ENCODE assay signal across 16 mouse cellular contexts in the genomic region with DNA sequence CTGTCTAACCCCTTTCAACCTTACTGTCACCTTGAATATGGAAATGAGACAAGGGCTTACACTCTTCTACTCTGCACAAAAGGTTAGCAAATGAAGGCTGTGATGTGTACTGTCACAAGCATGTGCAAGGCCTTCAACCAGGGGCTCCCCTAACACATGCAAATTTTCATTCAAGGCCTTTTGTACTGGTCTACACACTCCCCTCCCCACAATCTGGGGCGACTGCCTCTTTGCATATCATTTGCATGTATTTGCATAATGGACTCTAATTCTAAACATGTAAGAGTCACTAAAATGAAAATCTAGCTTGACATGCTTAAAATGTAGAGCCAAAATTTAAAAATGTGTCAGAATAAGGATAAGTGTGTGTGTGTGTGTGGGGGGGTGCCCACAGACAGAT. TPM values are rescaled to one million over a fixed set of nuclear protein-coding genes. Genes with fewer than 3 reads are reported as not detected.
DNase-seq lines count a peak whose midpoint lies in the region; ATAC-seq lines count a peak whose summit lies in the region.
"Had no signal": no experiment of that assay in that cellular context is flagged by ENCODE, and none has a peak within 500 bp of the region (broad histone marks: within the 10 kb centered on the region; RNA-seq: fewer than 3 reads in every experiment).

No protein-coding gene starts in this region.

- peak overlapping the region; percentile 95 for H3K27ac ChIP-seq in forebrain, embryonic 13.5 days
- peak overlapping the region; percentile 43; the same call in 1 of the 2 replicates for H3K27ac ChIP-seq in midbrain, embryonic 10.5 days (replicated peaks)
- peak overlapping the region; percentile 60 for H3K27ac ChIP-seq in neural tube, embryonic 15.5 days (replicated peaks)
- H3K27ac ChIP-seq: stomach, postnatal 0 days had no signal

- H3K36me3 ChIP-seq in forebrain, embryonic 13.5 days (ENCODE audit: poor library complexity, severe bottlenecking), result peaks cover 2% of the 10 kb centered on the region; the same call in 1 of the 2 replicates
- H3K36me3 ChIP-seq in midbrain, embryonic 10.5 days, result 0 out of 2 replicates have a peak, but pooled peaks cover 2% of the 10 kb centered on the region
- H3K36me3 ChIP-seq in neural tube, embryonic 15.5 days, result no peaks in the 10 kb centered on the region

- H3K9me3 ChIP-seq in forebrain, embryonic 13.5 days (replicated peaks), result no peaks in the 10 kb centered on the region
- no peaks in the 10 kb centered on the region for H3K9me3 ChIP-seq in midbrain, embryonic 10.5 days (replicated peaks)
- H3K9me3 ChIP-seq in neural tube, embryonic 15.5 days (replicated peaks), result no peaks in the 10 kb centered on the region
- H3K9me3 ChIP-seq: heart, embryonic 13.5 days had no signal

- peak overlapping the region; percentile 29 for H3K4me2 ChIP-seq in forebrain, embryonic 13.5 days
- H3K4me2 ChIP-seq in neural tube, embryonic 15.5 days, result no peak overlapping the region
- H3K4me2 ChIP-seq: heart, embryonic 13.5 days; lung, embryonic 14.5 days had no signal

- no peak overlapping the region for H3K9ac ChIP-seq in forebrain, embryonic 13.5 days
- H3K9ac ChIP-seq in neural tube, embryonic 15.5 days (replicated peaks), result no peak overlapping the region
- H3K9ac ChIP-seq: heart, embryonic 13.5 days; lung, embryonic 14.5 days had no signal

- WGBS in forebrain, embryonic 13.5 days, result 14% methylated on average over 1 of the region's 1 CpGs
- whole genome bisulfite sequencing in midbrain, embryonic 10.5 days, result 69% methylated on average over 1 of the region's 1 CpGs
- 15% methylated on average over 1 of the region's 1 CpGs for WGBS in neural tube, embryonic 15.5 days

- H3K4me1 ChIP-seq in forebrain, embryonic 13.5 days, result peaks cover 77% of the 10 kb centered on the region
- peaks cover 48% of the 10 kb centered on the region for H3K4me1 ChIP-seq in midbrain, embryonic 10.5 days
- peaks cover 40% of the 10 kb centered on the region for H3K4me1 ChIP-seq in neural tube, embryonic 15.5 days

- DNase-seq in right cerebral cortex, postnatal 10 days (ENCODE audit: low spot score in 2 of 2), result peak; percentile 68 to 84
- DNase-seq in right cerebral cortex, postnatal 14 days, result no peak
- no peak for DNase-seq in midbrain, embryonic 10.5 days (ENCODE audit: low spot score)
- DNase-seq in kidney, adult 9 months, result no peak
- no peak for DNase-seq in cerebellum, adult 11 months
- DNase-seq: adrenal gland, adult 8-10 months; gastrocnemius, postnatal 36 days; kidney, postnatal 14 days; lung, embryonic 14.5 days; spleen, adult 18-20 months had no signal

- H3K4me3 ChIP-seq in forebrain, embryonic 13.5 days, result no peak overlapping the region
- no peak overlapping the region for H3K4me3 ChIP-seq in midbrain, embryonic 10.5 days
- H3K4me3 ChIP-seq in neural tube, embryonic 15.5 days (replicated peaks), result no peak overlapping the region
- H3K4me3 ChIP-seq: erythroblast, embryonic 14.5 days; heart, embryonic 13.5 days had no signal

- peak; percentile 95 for ATAC-seq in forebrain, embryonic 13.5 days
- peak; percentile 46; the same call in 1 of the 2 replicates for ATAC-seq in neural tube, embryonic 15.5 days (ENCODE audit: low FRiP score)
- ATAC-seq: inflammation-experienced regulatory T-cells, adult 6 months had no signal

- no peaks in the 10 kb centered on the region for H3K27me3 ChIP-seq in forebrain, embryonic 13.5 days
- peaks cover 14% of the 10 kb centered on the region for H3K27me3 ChIP-seq in midbrain, embryonic 10.5 days (ENCODE audit: low read depth, poor library complexity, severe bottlenecking)
- H3K27me3 ChIP-seq in neural tube, embryonic 15.5 days (replicated peaks), result 0 out of 2 replicates have a peak, but pooled peaks cover under 1% of the 10 kb centered on the region
- H3K27me3 ChIP-seq: heart, embryonic 13.5 days had no signal

RNA-seq across cellular contexts. Expression of a gene that starts 24.4 kb away (rescaled TPM):
- polyA plus RNA-seq in forebrain, embryonic 13.5 days (2015; fragmentation: Nextera tagmentation; extraction: Ambion mirVana), result 1.8 and 2.5 TPM in 2 replicates
- 0.75 and 2.0 TPM in 2 replicates for polyA plus RNA-seq in midbrain, embryonic 10.5 days (2016; fragmentation: Nextera tagmentation; extraction: Ambion mirVana)
- polyA plus RNA-seq in neural tube, embryonic 15.5 days (2015; fragmentation: Nextera tagmentation; extraction: Ambion mirVana), result 2.5 and 2.7 TPM in 2 replicates

Comparison
In these comparisons a context has a peak if more than half of its experiments do, and no peak if none do; other contexts are left out.
1. DNase-seq: peak in right cerebral cortex, postnatal 10 days (2 of 2); none in right cerebral cortex, postnatal 14 days (single experiment), midbrain, embryonic 10.5 days (single experiment), kidney, adult 9 months (single experiment) and cerebellum, adult 11 months (single experiment).
2. H3K27ac ChIP-seq: peak in every context shown above with its lines; median percentile 95 in forebrain, embryonic 13.5 days; 60 in neural tube, embryonic 15.5 days; 43 in midbrain, embryonic 10.5 days.